Mouse (Mus musculus) erythroblast, adult 5-6 weeks (primary cell): ENCODE data around the gene Padi4. TPM values are rescaled to one million over a fixed set of nuclear protein-coding genes. Genes with fewer than 3 reads are reported as not detected.

ENCODE experiments used
- ATAC-seq: replicated peaks from 2 replicates; pipeline ENCODE4 v1.8.0; 2016; ENCODE audit warnings: moderate number of reproducible peaks, mild to moderate bottlenecking, moderate TSS enrichment, inconsistent platforms; ENCODE audit not compliant: poor library complexity, low FRiP score, severe bottlenecking
- total RNA-seq, 2 experiments: library from RNA; stranded (forward) in 1 of 2; stranded (reverse) in 1 of 2; fragments of 150-400 nt in 1 of 2; fragments of 200-764, 138-1000 nt in 1 of 2; gene quantifications; 2 replicates each; pipeline versions ENCODE4 v1.2.3 to v1.2.4; 2015 to 2017; ENCODE audit warnings: low replicate concordance in 2 of 2

Padi4 gene
- total RNA-seq, 2 experiments from 2014 or later = 13.5 to 18.6 TPM

DNA sequence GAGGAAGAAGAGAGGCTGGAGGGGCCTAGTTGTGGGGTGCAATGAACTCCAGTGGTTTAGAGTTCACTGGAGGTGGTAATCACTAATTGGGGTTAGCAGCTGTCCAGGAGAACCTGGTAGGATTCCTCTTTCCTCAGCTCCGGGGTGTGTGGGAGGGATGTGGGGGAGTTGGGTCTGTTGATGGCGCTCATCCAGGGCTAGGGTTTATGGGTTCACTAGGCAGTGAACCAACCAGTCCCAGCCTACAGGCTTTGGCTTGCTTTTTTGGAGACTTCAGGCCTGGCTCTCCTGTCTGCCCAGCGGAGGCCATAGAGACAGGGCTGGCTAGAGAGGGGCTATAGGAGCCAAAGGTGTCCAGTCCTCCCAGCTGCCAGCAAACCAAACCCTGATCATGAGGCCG, 15.9 kb upstream of the Padi4 start:
- no peak for ATAC-seq

GRCm38 (mm10) chr4:140788983-140789382, 14.9 kb upstream of the Padi4 start:
- ATAC-seq = peak; percentile 80

- no peak for ATAC-seq
Measured at GRCm38 (mm10) chr4:140788264-140788663, 14.2 kb upstream of the Padi4 start.

DNA sequence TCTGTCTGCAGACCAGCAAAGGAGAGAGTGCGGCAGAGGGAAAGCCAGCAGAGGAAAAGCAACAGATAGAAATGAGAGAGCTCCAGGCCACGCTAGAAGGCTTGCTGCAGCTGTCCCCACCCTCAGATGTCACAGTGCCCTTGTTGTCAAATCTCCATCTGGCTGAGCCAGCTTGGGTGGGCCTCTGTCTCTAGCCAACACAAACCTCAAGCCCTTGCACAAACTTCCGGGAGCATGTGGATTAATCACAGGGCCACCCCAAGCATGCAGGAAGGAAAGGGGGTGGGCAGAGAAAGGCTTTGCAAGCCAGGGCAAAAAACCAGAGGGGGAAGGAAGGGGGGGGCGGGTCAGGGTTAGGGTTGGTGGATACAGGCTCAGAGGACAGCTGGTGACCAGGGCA, 13.4 kb upstream of the Padi4 start:
- ATAC-seq = no peak

GRCm38 (mm10) chr4:140785217-140785616, 11.2 kb upstream of the Padi4 start:
- ATAC-seq = no peak

GRCm38 (mm10) chr4:140784292-140784945, 10.4 kb upstream of the Padi4 start:
- ATAC-seq = no peak

DNA sequence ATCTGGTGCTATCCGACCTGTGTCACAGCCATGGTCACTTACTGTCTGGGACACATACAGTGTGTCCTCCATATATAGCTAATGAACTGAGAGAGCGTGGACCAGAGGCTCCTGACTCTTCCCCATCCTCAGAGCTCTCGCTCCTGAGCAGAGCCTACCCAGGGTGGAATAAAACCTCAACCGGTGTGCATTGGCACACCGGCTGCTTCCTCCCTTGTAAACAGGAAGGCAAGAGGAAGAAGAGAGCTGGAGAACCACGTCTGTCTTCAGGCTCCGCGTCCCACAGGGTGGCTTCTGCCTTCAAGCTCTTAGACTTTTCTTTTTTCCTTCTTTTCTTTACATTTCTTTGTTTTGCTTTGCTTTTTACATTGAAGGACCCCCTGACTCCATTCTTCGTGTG, 8.8 kb upstream of the Padi4 start:
- ATAC-seq = no peak

- no peak for ATAC-seq
Measured at GRCm38 (mm10) chr4:140780507-140780906, 6.5 kb upstream of the Padi4 start.

GRCm38 (mm10) chr4:140779803-140780397, 5.9 kb upstream of the Padi4 start:
- no peak for ATAC-seq

GRCm38 (mm10) chr4:140776623-140777022, 2.6 kb upstream of the Padi4 start:
- no peak for ATAC-seq

- ATAC-seq = no peak
Measured at GRCm38 (mm10) chr4:140775876-140776275, 1.8 kb upstream of the Padi4 start.

DNA sequence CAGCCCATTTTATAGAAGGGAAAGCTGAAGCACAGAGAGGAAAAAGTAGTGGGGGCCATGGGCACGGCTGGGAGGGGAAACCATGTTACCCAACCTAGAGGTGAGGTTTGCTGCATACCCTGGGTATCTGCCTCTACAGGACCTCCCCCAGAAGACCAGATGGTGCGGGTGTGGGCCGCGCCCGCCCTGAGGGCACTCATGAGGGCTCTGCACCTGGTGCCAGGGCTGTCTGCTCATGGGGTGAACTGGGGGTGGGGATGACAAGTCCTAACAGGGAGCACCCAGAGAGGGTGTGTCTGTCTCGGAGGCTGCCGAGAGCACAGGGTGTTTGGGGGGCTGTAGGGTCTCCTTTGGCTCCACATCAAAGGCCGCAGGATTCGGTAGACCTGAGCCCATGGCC, 857 bp upstream of the Padi4 start:
- ATAC-seq = no peak

- ATAC-seq = no peak
Measured at GRCm38 (mm10) chr4:140771091-140771490, 2.9 kb downstream of the Padi4 start.

DNA sequence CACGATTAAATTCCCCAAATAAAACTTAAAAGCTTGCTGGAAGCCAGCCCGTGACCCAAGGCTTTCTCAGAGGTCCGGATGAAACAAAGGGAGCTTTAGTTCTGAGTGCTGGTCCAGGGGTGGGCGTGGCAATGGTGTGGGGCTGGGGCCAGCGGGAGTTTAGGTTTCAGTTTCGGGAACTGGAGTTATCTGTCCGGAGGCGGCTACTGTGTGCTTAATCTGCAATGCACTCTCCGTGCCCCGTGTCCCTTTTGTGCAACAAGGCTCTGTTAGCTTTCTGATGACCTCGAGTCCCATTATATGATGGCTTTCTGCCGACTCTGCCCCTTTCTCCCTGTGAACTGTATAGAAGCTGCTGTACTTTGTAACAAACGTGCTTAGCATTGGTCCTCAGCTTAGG, 3.6 kb downstream of the Padi4 start:
- ATAC-seq = no peak

- no peak for ATAC-seq
Measured at GRCm38 (mm10) chr4:140768973-140769372, 5.1 kb downstream of the Padi4 start.

DNA sequence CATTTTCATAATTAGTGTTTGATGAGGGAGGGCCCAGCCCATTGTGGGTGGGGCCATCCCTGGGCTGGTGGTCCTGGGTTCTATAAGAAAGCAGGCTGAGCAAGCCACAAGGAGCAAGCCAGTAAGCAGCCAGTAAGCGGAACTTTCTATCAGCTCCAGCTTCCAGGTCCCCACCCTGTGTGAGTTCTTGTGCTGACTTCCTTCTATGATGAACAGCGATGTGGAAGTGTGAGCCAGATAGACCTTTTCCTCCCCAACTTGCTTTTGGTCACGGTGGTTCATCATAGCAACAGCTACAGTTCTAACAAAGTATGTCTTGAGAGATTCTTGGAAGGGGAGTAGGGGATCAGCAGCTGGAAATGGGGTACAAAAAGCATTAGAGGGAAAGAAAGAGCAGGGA, 8.1 kb downstream of the Padi4 start:
- no peak for ATAC-seq

DNA sequence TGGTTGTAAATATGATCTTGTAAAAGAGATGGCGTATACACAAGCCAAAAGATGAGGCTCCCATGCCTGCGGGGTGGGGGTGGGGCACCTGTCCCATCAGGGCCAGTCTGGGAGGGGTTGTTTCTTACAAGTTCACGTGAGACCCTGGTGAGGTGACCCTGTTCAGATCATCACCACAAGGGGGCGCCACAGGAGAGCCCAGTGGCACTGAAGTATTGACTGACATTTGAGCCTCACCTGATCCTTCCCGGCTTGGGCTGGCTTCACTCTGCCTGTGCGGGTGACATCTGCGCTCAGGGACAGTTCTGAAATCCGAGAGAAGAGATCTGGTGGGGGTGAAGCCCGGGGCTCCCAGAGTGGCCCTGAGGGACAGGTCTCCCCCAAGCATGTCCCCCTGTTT, 10.9 kb downstream of the Padi4 start:
- no peak for ATAC-seq

GRCm38 (mm10) chr4:140761601-140762000, 12.4 kb downstream of the Padi4 start:
- no peak for ATAC-seq

DNA sequence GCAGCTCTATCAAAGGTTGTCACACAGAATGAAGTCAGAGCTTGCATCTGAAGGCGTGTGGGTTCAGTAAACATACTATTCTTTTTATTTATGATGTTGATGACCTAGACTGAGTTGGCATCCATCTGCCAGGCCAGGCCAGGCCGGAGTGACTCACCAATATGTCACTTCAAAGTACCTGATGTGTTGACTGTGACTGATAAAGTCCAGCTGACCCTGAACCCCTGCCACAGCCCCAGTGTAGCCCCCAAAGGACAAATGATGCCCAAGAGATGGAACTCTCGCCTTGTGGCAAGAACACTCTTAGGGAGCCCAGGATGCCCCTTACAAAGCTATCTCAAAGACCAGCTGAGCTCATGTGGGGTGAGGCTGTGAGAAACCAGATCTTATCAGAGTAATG, 18.2 kb downstream of the Padi4 start:
- no peak for ATAC-seq

DNA sequence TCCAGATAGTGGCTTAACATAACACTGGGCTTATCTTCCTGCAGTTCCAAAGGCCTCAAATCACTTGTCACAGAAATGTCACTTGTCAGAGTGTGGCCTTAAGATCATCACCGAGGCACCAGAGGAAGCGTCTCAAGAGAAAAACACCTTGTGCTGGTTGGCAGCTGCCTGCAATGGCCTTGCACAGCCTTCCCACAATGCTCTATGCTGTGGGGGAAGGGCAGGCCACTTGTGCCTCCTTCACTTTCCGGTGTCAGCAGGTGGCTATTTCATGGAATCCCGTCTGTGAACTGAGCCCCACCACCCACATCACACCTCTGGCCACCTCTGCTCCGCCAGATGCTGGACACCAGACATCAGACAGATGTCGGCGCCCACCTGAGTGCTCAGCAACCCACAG, 20.7 kb downstream of the Padi4 start:
- ATAC-seq = no peak

DNA sequence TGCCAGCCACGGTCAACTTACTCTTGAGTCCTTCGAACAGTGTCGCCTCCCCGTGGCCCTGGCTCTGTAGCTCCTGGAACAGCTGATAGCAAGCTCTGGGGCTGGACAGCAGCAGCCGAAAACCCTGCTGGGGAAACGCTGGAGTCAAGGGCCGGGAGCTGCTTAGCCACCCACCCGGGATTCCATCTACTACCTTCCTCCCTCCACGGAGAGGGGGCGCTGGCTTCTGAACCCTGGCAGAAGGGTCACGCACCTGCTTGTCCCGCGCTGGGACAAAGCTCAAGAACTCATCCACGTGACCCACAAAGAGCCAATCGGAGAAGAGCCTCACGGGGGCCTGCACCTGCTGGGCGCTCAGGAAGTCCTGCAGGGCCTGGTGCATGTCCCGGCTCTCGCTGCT, 23.7 kb downstream of the Padi4 start:
- ATAC-seq = no peak

- ATAC-seq = no peak
Measured at GRCm38 (mm10) chr4:140747978-140748377, 26.1 kb downstream of the Padi4 start.
